Mouse (Mus musculus): ENCODE results near the gene Nptx1.

Gene Nptx1

DNA sequence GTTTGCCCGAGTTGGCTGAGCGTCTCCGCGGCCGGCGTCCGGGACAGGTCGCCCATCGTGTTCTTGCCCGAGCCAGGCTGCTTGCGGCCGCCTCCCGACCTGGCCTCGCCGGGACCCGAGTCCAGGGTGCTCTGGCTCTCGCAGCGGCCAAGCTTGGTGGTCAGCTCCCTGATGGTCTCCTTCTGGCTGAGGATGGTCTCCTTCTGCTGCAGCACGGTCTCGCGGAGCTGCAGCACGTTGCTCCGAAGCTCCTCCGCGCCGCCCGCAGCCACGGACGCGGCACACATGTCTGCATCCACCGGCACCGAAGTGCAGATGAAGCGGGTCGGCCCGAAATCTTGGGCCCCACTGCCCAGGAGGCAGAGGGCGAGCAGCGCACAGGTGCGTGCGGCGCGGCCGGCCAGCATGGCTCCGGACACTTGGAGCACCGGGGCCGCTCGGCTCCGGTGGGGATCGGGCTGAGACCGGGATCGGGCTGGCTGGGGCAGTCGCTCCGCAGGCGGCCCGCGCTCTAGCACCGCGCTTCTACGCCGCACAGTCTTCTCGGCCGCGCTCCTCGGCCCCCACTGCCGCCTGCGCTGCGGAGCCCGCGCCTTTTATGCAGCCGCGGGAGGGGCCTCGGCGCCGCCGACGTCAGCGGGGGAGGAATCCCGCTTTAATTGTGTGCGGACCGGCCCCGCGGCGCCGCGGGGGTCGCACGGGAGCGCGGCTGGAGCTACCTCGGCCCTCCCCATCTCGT, at the start of gene Nptx1:
Nptx1 (minus strand) TSS at position 571 of the 739 bp plus-strand sequence.
- DNase-seq, result peak; percentile 35

DNA sequence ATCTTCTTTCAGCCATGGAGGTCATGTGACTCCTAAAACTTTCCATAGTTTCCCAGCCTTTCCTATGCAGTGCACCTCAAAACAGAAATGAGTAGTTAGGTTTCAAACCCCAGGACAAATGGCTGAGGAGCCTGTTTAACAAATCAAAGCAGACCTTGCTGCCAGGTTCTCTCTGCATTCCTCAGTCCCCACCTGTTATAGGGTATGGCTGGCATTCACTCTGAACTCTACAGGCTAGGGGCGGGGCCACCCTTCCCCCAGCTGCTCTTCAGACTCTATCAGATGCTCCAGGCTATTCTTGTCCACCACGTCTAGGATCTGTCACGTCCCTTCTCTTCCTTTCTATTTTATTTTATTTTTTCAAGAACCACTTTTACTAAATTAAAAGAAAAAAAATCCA, 46.4 kb upstream of the Nptx1 start:
- DNase-seq, result no peak

DNA sequence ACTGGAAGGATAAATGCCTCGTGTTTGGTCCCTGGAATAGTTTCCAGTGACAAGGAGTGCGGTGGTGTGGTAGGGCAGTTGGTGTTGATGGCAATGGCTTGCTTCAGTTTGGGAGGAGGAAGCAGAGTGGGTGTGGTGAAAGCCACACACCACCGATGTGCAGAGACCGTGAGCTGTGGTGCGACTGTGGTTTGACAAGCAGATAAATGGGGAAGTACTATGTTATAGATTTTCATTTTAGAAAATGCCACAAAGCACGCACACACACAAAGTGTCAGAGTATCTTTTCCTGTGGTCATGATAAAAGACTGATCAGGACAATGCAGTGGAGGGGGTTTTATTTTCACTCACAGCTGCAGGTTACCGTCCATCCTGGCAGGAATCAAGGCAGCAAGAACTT, 41.7 kb upstream of the Nptx1 start:
- no peak for DNase-seq

DNA sequence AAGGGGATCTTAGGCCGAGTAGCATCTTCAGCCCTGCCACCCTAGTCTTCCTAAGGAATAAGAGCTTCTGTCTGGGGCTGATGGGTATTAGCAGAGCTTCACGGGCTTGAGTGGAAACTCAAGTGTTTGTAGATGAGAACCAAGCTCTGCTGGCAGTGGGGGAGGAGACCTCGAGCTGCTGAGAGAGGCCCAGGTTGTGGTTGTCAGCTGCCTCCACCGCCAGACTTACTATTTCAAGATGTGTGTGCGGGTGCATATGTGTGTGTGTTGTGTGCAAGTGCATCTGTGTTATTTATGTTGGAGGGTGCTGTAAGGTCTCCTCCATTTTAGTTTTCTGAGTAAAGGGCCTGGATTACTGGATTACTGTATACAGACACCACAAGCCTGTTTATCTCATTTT, 39.6 kb upstream of the Nptx1 start:
- no peak for DNase-seq

DNA sequence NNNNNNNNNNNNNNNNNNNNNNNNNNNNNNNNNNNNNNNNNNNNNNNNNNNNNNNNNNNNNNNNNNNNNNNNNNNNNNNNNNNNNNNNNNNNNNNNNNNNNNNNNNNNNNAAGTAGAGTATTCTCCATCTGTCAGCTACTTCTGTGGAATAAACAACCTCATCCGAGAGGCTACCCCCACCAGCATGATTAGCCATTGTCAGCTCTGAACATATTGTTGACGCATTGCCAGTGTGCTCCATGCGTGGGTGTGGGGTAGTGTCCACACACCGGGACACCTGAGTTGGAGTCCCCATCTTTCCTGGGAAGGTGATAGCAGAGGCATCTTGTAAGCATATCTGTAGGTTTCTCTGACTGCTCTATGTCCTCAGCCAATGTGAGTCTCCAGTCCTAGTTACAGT, 39.0 kb upstream of the Nptx1 start:
- no peak for DNase-seq

DNA sequence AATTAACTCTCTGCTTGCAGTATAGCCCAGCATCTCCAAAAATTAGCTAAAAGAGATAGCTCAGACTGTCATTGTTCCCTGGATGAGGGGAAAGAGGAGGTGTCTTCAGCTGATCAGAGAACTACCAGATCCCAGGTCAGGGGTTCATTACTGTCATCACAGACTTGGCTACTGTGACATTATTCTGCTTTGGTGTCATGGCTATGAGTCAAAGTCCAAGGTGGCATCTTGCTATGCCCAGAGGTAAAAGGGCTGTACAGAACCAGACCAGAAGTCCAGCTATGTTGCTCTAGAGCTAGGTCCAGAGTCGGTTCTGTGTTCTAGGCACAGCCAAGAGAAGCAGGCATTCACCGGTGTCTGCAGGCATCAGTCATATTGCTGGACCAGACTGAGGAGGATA, 30.2 kb upstream of the Nptx1 start:
- DNase-seq, result no peak

DNA sequence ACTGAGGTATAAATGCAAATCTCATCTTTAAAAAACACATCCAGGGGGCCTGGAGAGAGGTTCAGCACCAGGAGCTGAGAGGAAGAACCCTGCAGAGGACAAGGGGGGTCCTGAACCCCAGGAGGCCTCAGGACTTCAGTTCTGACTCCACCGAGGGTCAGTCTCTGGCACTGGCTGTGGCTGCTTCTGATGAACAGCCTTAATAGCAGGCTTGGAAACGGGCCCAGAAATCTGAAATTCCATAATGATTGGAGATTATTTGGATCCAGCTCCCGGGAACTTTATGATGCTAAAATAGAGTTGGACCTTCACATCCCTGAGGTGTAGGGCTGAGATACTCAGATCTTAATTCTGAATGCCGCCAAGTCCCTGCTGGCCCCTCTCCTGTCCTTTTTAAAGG, 29.3 kb upstream of the Nptx1 start:
- no peak for DNase-seq

DNA sequence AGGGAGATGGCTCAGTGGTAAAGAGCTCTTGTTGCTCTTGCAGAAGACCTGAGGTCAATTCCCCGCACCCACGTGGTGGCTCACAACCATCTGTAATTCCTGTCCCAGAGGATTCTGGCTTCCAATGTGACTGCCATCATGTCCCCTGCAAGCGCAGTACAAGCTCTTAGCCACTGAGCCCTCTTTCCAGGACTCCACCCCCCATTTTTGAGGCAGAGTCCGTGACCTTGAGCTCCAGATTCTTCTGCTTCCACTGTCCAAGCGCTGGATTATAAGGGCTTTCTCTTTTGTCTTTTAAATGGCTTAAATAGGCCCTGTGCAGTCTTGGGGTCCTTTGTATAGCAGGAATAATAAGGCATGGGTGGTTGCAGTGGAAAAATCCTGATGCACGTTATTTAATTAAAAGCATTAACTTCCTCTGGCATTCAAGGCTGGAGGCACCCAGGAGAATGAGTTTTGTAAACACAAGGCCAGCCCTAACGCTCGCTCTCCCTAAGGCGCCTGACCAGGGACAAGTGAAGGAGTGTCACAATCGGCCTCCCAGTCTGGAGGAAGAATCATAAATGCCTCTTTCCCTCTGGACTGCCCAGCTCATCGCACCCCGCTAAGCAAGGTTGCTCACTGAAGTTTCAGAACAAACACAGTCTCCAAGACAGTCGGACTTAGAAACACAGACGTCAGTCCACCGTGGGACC, 24.9 kb upstream of the Nptx1 start:
- DNase-seq, result no peak

DNA sequence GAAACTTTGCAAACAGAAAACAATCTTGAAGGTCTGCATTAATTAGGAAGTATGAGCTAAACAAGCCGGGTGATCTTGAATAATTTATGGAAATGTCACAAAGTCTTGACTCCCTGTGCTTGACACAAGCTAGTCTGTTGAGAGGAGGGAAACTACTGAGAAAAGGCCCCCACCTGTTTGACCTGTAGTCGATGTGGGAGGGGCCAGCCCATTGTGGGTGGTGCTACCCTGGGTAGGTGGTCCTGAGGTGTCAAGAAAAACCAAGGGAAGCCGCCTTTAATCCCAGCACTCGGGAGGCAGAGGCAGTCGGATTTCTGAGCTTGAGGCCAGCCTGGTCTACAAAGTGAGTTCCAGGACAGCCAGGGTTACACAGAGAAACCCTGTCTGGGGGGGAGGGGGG, 18.6 kb upstream of the Nptx1 start:
- no peak for DNase-seq

DNA sequence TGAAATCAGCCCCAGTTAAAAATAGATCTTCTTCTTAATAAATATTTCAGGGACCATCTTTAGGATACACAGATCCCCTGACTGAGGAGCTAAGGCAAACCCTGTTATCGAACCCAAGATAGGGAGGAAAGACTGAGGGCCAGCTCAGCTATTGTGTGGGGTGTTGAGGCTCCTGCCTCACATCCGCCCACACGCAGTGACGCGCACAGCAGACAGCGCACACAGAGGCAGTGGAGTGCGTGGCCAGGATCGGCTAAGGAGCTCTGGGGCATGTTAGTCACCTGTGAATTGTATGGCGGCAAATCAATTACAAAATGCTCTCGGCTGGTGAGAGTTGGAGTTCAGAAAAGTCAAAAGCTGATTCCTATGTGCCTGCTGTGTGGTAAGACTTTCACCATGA, 18.1 kb upstream of the Nptx1 start:
- no peak for DNase-seq

DNA sequence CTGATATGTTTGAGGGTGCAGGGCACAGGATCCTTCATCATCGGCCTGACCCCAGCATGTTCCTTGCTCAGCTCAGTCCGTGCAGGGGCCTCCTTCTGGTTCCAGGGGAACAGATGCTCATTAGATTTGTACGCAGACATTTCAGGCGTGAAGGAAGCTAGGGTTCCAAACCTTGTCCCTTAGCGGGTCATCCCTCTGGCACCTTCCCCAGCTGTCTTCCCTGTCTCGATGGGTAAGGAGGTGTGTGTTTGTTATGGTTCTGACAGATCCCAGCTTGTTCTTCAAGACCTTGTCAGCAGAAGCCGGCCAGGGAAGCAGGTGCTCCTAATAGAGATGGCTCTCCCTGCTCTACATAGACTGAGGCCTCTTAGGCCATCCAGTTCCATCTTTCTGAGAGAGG, 17.5 kb upstream of the Nptx1 start:
- no peak for DNase-seq

DNA sequence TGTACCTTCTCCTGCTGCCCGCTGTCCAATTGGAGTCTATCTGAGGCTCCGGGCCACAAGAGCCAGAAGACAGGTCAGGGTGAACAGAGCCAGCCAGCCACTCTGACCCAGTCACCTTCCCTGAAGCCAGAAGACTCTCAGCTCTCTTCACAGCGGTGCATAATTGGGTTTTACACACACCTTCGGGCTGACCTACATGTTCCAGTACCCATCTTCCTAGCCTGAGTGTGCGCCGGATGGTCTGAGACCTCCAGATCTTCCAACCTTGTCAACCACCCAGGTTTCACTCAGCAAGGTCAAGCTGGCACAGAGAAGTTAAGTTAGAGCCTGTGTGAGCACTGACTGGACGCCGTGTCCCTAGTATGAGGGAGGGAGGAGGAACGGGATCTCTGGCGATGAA, 16.8 kb upstream of the Nptx1 start:
- no peak for DNase-seq

DNA sequence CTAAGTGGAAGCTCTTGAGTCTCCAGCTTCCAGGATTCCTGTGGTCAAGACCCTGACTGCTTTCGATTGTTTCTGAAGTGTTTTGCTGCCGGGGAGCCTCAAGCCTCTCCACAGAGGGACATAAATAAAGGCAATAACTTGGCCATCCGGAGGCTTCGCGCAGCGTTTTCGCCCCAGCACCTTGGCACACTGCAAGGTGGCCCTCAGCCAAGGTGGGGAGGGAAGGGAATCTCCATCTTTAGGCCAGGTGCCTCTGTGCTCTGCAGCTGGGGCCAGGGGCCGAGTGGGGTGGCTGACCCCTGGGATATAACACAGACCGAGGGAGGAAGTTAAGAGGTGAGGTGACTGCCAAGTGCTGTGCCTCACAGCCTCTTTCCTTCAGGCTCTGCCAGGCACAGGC, 15.6 kb upstream of the Nptx1 start:
- no peak for DNase-seq

DNA sequence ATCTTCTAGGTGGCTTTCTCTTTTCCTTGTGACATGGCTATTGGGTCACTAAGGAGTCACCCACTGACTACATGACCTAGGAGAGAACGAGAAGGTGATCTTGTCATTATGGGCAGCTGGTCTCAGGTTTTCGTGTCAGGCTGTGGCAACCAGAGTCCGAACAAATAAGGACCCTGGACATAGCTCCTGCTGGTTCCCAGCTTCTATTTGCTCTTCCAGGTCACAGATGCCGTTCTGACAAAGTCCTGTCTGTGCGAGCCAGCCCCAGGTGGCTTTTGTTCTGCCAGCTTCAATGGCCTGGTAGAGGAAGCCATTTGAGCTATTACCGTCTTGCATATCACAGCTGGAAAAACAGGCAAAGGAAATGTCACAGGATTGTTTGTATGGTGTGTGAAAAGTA, 14.7 kb upstream of the Nptx1 start:
- DNase-seq, result no peak

DNA sequence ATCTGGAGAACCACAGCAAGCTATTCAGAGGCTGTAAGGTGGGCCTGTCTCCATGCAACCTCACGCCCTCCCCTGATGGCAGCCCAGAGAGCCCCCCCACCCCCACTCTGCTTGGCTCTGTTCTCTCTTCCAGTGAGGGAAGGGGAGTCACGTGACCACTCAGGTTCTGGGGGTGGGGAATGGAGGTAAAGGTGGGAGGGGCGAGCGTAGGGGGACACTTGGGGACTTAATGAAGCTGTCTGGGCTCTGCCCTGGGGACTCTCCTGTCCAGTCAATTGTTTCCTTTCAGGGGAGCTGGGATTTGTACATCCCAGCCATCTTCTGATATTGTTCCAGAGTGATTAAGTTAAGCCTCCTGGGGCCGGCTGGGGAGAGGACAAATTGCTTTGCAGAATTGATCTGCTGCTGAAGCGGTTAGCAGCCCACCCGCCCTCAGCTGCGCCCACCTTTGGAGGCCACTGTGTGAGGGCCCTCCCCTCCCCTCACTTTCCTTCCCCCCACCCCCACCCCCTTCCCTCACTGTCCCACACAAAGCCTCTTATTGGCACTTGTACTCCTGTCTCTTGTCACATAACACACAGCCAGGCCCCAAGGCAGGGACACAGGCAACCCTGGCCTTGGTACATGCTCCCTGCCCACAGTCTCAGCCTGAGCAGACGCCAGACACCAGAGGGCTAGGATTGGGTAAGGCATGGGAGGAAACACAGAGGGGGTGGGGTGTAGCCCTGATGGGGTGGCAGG, 11.5 kb upstream of the Nptx1 start:
- DNase-seq, result no peak

DNA sequence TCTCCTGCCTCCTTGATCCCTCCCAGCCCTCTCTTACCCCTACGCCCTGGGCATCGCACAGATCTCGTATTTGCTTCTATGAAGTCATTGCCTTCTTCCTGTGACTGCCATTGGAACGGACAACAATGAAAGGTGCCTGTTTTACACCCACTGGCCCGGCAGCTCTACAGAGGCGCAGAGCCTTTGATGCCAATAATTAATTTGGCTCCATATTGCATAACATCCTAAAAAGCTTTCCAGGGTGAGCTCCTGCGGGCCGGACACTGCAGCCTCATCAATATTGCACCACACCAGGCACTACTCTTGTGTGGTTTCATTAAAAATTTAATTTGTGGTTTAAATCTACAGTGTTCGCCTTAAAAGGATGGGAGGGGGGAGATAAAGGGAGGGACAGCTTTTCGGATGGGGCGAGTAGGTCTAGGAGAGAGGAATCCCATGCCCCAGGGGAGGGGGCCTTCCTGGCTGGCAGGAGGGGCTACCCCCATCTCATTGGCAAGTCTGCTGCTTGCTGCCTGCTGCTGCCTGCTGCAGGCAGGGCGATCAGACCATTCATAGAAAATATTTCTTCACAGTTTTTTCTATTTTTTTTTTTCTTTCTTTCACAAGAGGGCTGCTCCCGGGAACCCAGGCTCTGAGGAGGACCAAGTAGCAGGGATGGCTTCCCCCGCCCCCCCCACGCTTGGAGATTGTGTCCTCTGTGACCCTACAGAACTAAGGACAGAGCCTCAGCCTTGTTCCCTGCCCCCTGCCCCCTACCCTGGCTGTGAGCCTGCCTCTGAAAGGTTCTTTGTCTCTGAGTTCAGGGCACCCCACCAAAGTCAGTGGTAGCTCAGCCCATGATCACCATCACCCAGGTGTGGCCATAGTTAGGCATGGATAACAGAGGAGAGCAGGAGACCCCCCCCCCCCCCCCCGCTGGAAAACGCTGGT, 10.7 kb upstream of the Nptx1 start:
- DNase-seq, result no peak

DNA sequence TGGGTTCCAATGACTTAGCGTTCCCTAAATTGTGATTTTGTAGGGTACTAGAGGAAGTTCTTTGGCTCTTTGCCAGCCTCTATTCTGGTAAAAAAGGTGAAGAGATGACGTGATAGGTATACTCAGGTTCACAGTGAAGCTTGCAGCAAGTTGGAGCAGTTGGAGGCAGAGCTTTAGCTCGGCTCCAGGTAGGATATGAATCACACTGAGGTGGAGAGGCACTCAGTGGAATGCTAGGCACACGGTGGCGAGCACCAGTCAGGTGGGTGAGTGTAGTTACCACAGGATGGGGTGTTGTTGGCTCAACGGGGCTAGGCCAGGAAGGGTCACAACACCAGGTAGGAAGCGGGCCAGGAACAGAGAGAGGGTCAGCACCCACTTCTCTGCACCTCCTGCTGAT, 7.6 kb upstream of the Nptx1 start:
- DNase-seq, result no peak

DNA sequence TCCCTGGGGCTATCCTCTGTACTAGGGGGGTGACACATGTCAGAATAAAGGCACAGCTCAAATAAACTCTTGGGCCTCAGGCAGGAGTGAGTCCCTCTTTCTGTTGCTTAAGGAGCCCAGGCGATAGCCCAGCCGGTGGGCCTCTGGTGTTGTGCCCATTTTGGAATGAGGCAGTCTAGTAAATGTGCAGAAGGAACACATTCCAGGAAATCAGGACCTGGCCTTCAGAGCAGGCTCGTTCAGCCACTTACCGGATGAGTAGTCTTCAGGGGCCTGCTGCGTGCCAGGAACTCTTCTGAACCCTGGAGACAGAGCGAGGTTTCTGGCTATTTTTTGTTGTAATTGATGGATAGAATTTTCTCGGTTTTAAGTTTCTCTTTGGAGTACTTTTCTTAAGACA, 7.2 kb upstream of the Nptx1 start:
- DNase-seq, result no peak

DNA sequence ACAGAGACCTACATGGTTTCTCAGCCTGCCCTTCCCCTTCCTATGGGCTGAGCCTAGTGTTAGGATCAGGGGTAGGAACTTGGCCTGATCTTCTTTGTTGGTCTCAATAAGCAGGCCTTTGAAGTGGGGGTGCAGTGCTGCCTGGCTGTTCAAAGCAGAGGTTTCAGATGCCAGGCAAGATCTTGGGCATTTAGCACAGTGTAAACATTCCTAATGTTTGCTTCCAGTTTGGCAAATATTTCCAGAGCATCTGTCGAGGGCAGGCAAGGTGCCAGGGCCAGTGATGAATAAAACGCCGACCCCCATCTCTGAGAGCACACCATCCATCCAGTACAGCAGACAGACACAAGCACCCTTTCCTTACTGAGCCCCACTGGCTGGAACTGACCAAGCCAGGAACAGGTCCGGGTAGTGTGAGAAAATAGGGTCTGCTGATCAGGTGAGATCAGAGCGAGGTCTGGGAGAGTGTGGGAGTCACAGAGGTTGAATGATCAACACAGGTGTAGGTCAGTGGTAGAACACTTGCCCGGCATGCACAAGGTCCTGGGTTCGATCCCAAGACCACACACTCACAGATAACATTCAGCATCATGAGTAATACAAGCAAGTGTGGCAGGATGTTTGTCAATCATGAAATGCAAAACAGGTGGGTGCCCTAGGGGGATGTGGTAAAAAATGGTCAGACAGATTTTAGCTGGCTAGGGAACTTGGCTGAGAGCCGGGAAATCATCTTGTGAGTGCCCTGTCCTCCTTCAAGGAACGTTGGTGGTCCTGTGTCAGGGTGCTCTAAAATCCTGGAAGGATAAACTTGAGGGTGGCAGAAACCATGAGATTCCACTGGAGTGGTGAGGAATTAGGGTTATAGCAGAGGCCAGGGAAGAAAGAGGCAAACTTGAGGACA, 5.6 kb upstream of the Nptx1 start:
- peak; percentile 34 for DNase-seq

DNA sequence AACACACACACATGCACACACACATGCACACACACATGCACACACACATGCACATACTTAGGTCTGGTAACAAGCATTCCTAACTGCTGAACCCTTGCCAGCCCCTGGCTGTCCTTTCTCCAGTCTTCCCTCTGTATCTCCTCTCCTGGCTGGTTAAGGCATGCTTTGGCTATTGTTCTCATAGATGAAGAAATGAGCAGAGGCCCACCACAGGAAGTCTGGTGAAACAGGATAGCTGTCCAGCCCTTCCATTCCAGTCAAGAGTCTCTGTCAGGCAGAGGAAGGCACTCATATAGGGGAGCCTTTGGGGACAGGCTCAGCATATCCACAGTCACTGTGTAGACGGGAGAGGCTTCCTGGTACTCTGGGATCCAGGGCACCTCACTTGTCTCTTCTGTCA, 4.7 kb upstream of the Nptx1 start:
- DNase-seq, result no peak

DNA sequence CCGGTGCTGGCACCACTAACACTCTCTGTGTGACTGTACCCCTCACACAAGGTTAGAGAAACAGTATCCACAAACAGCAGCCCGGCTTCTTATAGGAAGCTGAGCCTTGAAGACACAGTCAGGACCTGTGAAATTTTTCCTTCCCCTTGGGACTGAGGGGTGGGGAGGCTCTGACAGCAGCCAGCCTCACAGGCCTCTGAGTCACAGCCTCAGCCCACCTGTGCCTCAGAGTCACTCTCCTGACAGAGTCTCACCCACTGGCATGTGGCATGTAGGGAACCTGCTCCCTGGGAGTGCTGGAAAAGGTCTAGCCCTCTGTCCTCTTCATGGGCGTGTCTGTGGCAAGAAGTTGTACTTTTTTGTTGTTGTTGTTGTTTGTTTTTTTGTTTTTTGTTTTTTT, 3.9 kb upstream of the Nptx1 start:
- no peak for DNase-seq

All from lung, postnatal 14 days (tissue).